Mouse (Mus musculus) lung, postnatal 0 days (tissue): ENCODE measurements around the gene Vat1l. TPM values are rescaled to one million over a fixed set of nuclear protein-coding genes. Genes with fewer than 3 reads are reported as not detected.

ENCODE experiments used
- ATAC-seq: fragments of 200-750 bp; cut with Nextera tagmentation; 2 replicates; pipeline ENCODE4 v1.8.0; 2017; ENCODE audit warnings: moderate library complexity
- DNase-seq: peaks from one replicate; pipeline ENCODE4 v3.0.0-alpha.2; 2016; ENCODE audit warnings: low spot score
- H3K27ac ChIP-seq: fragments of 300-500 bp; sonication (generic); 2 replicates; pipeline ENCODE4 v1.5.1; 2014; ENCODE audit warnings: antibody characterized with exemption, mild to moderate bottlenecking, low read length, mixed read lengths
- H3K27me3 ChIP-seq: fragments of 300-500 bp; sonication (generic); replicated peaks from 2 replicates; pipeline ENCODE4 v1.6.1; 2014; ENCODE audit warnings: low read length, mixed read lengths; ENCODE audit not compliant: insufficient read depth
- H3K36me3 ChIP-seq: fragments of 300-500 bp; sonication (generic); 2 replicates; pipeline ENCODE4 v1.6.1; 2014; ENCODE audit warnings: low read length, mixed read lengths; ENCODE audit not compliant: insufficient read depth
- H3K4me1 ChIP-seq: fragments of 300-500 bp; sonication (generic); 2 replicates; pipeline ENCODE4 v1.6.1; 2014; ENCODE audit warnings: antibody characterized with exemption, low read depth, low read length, mixed read lengths; ENCODE audit not compliant: insufficient read depth
- H3K4me2 ChIP-seq: fragments of 300-500 bp; sonication (generic); replicated peaks from 2 replicates; pipeline ENCODE4 v1.6.1; 2014; ENCODE audit warnings: low read depth, mild to moderate bottlenecking, low read length, moderate library complexity, mixed read lengths
- H3K4me3 ChIP-seq: fragments of 300-500 bp; sonication (generic); 2 replicates; pipeline ENCODE4 v1.5.1; 2014; ENCODE audit warnings: low read depth, low read length
- H3K9ac ChIP-seq: fragments of 300-500 bp; sonication (generic); replicated peaks from 2 replicates; pipeline ENCODE4 v1.6.1; 2014; ENCODE audit warnings: low read depth, mild to moderate bottlenecking
- H3K9me3 ChIP-seq: fragments of 300-500 bp; sonication (generic); 2 replicates; pipeline ENCODE4 v1.6.1; 2016; ENCODE audit warnings: low read length, mixed read lengths
- CTCF ChIP-seq: IDR thresholded peaks from 2 replicates; pipeline ENCODE4 v1.5.1; 2016; ENCODE audit warnings: antibody characterized with exemption, mild to moderate bottlenecking
- EP300 ChIP-seq: IDR thresholded peaks from 2 replicates; pipeline ENCODE4 v1.6.1; 2016; ENCODE audit warnings: antibody characterized with exemption, mild to moderate bottlenecking, control low read depth
- WGBS: fragments of 180-500 bp; shearing (Covaris S2); extraction: QIAGEN DNeasy Blood & Tissue Kit; methylation state at CpG from one replicate; pipeline ENCODE4 v1.1.7; 2014; 5-methylcytosine and 5-hydroxymethylcytosine counted together
- polyA plus RNA-seq: library from polyadenylated mRNA; unstranded; fragments of >200 nt; fragmentation: Nextera tagmentation; extraction: Ambion mirVana; gene quantifications from 2 replicates; pipeline ENCODE4 v1.2.1, GENCODE M21; 2015

Vat1l gene
- polyA plus RNA-seq: 0.06 and 0.20 TPM in 2 replicates

GRCm38 (mm10) chr8:114205221-114205901 lies at the start of gene Vat1l:
Vat1l (plus strand) TSS chr8:114205612.
- no peaks in the 10 kb centered on the region for H3K36me3 ChIP-seq
- DNase-seq (no peak), ATAC-seq (no peak)
- peaks cover 8% of the 10 kb centered on the region; the same call in 1 of the 2 replicates for H3K27me3 ChIP-seq
- no peak within 1 kb of the TSS for H3K9ac ChIP-seq
- H3K4me2 ChIP-seq: peak within 1 kb of the TSS; percentile 22; the same call in 1 of the 2 replicates
- no peaks in the 10 kb centered on the region for H3K4me1 ChIP-seq
- TF ChIP-seq EP300 (no peak), CTCF (no peak)
- no peak within 1 kb of the TSS for H3K27ac ChIP-seq
- H3K9me3 ChIP-seq: no peaks in the 10 kb centered on the region
- no peak within 1 kb of the TSS for H3K4me3 ChIP-seq
- WGBS: under 1% methylated on average over 39 of the region's 39 CpGs

GRCm38 (mm10) chr8:114158586-114158985 lies 46.8 kb upstream of the Vat1l start:
- Histone ChIP-seq H3K9ac (no peak overlapping the region), H3K36me3 (no peaks in the 10 kb centered on the region), H3K27ac (no peak overlapping the region), H3K4me2 (no peak overlapping the region), H3K4me3 (no peak overlapping the region), H3K9me3 (no peaks in the 10 kb centered on the region), H3K4me1 (no peaks in the 10 kb centered on the region), H3K27me3 (no peaks in the 10 kb centered on the region)
- TF ChIP-seq CTCF (no peak), EP300 (no peak)
- ATAC-seq (no peak), DNase-seq (no peak)
- 55% methylated on average over 2 of the region's 2 CpGs for WGBS

- no peak overlapping the region for H3K4me2 ChIP-seq
- H3K9me3 ChIP-seq: no peaks in the 10 kb centered on the region
- no peak for TF ChIP-seq CTCF
- no peak for TF ChIP-seq EP300
- H3K9ac ChIP-seq: no peak overlapping the region
- WGBS: 72% methylated on average over 3 of the region's 3 CpGs
- no peaks in the 10 kb centered on the region for H3K4me1 ChIP-seq
- no peak overlapping the region for H3K4me3 ChIP-seq
- DNase-seq: no peak
- H3K27me3 ChIP-seq: no peaks in the 10 kb centered on the region
- ATAC-seq: no peak
- no peak overlapping the region for H3K27ac ChIP-seq
- no peaks in the 10 kb centered on the region for H3K36me3 ChIP-seq
These were observed 45.7 kb upstream of the Vat1l start for GRCm38 (mm10) chr8:114159666-114160065.

GRCm38 (mm10) chr8:114163871-114164270 lies 41.5 kb upstream of the Vat1l start:
- Histone ChIP-seq H3K27ac (no peak overlapping the region), H3K36me3 (no peaks in the 10 kb centered on the region), H3K4me2 (no peak overlapping the region), H3K9ac (no peak overlapping the region), H3K4me3 (no peak overlapping the region), H3K9me3 (no peaks in the 10 kb centered on the region), H3K4me1 (no peaks in the 10 kb centered on the region), H3K27me3 (no peaks in the 10 kb centered on the region)
- ATAC-seq: no peak
- TF ChIP-seq CTCF (no peak), EP300 (no peak)
- WGBS: 70% methylated on average over 3 of the region's 3 CpGs
- no peak for DNase-seq

- 69% methylated on average over 6 of the region's 6 CpGs for WGBS
- Histone ChIP-seq H3K4me1 (no peaks in the 10 kb centered on the region), H3K9ac (no peak overlapping the region), H3K4me2 (no peak overlapping the region), H3K27ac (no peak overlapping the region), H3K36me3 (no peaks in the 10 kb centered on the region), H3K4me3 (no peak overlapping the region), H3K9me3 (no peaks in the 10 kb centered on the region), H3K27me3 (no peaks in the 10 kb centered on the region)
- ATAC-seq (no peak), DNase-seq (no peak)
- no peak for TF ChIP-seq CTCF
- no peak for TF ChIP-seq EP300
These were observed 40.8 kb upstream of the Vat1l start for GRCm38 (mm10) chr8:114164444-114165096.

- 62% methylated on average over 2 of the region's 2 CpGs for WGBS
- TF ChIP-seq EP300 (no peak), CTCF (no peak)
- Histone ChIP-seq H3K4me2 (no peak overlapping the region), H3K36me3 (no peaks in the 10 kb centered on the region), H3K9ac (no peak overlapping the region), H3K27ac (no peak overlapping the region), H3K27me3 (no peaks in the 10 kb centered on the region), H3K4me3 (no peak overlapping the region), H3K4me1 (no peaks in the 10 kb centered on the region), H3K9me3 (no peaks in the 10 kb centered on the region)
- ATAC-seq (no peak), DNase-seq (no peak)
These were observed 39.7 kb upstream of the Vat1l start for GRCm38 (mm10) chr8:114165741-114166140.
